Mouse (Mus musculus) liver, adult 2 months (tissue): ENCODE results near the gene Slc13a5. TPM values are rescaled to one million over a fixed set of nuclear protein-coding genes. Genes with fewer than 3 reads are reported as not detected.
A peak's percentile ranks its signal among the peaks of the same experiment; 100 is the strongest.

Source experiments
- DNase-seq: peaks from one replicate; pipeline ENCODE4 v3.0.0-alpha.2; 2011; ENCODE audit warnings: low read depth, low spot score; ENCODE audit errors: extremely low read depth
- H3K27ac ChIP-seq: fragments of 200-500 bp; replicated peaks from 2 replicates; pipeline ENCODE4 v1.5.1; 2012; ENCODE audit warnings: low read depth, mild to moderate bottlenecking, control low read depth, inconsistent platforms, low read length; ENCODE audit not compliant: insufficient read depth
- H3K27me3 ChIP-seq: fragments of 200-500 bp; 2 replicates; pipeline ENCODE4 v1.6.1; 2012; ENCODE audit warnings: mild to moderate bottlenecking, moderate library complexity, low read length, inconsistent platforms; ENCODE audit not compliant: control insufficient read depth, insufficient read depth
- H3K36me3 ChIP-seq: fragments of 200-500 bp; 2 replicates; pipeline ENCODE4 v1.6.1; 2012; ENCODE audit warnings: low read length, inconsistent platforms; ENCODE audit not compliant: control insufficient read depth, insufficient read depth
- H3K4me1 ChIP-seq: fragments of 200-500 bp; 2 replicates; pipeline ENCODE4 v1.6.1; 2011; ENCODE audit warnings: low read length; ENCODE audit not compliant: control insufficient read depth, insufficient read depth
- H3K4me3 ChIP-seq: fragments of 200-500 bp; 2 replicates; pipeline ENCODE4 v1.5.1; 2011; ENCODE audit warnings: low read depth, mild to moderate bottlenecking, control low read depth, low read length, moderate library complexity; ENCODE audit not compliant: insufficient read depth
- H3K79me2 ChIP-seq: fragments of 200-500 bp; 2 replicates; pipeline ENCODE4 v1.6.1; 2012; ENCODE audit warnings: inconsistent platforms, mild to moderate bottlenecking, low read length, moderate library complexity; ENCODE audit not compliant: control insufficient read depth, insufficient read depth
- H3K9ac ChIP-seq: fragments of 200-500 bp; 2 replicates; pipeline ENCODE4 v1.6.1; 2012; ENCODE audit warnings: low read depth, mild to moderate bottlenecking, control low read depth, inconsistent platforms, low read length
- CTCF ChIP-seq: fragments of 200-500 bp; IDR thresholded peaks from 2 replicates; pipeline ENCODE4 v1.5.1; 2011; ENCODE audit warnings: low read depth, low read length, control low read depth
- POLR2A ChIP-seq: fragments of 200-500 bp; IDR thresholded peaks from 2 replicates; pipeline ENCODE4 v1.6.1; 2011; ENCODE audit warnings: low read length, control low read depth; ENCODE audit not compliant: insufficient read depth; ENCODE audit errors: extremely low read depth
- WGBS: fragments of 180-500 bp; shearing (Covaris S2); methylation state at CpG from one replicate; pipeline ENCODE4 v1.1.7; 2018; 5-methylcytosine and 5-hydroxymethylcytosine counted together
- polyA plus RNA-seq: library from polyadenylated mRNA; depleted of rRNA; stranded (reverse); fragments of >200 nt; gene quantifications from 2 replicates; pipeline ENCODE4 v1.2.3, GENCODE M21; 2012
- total RNA-seq: library from RNA; depleted of rRNA; stranded (reverse); fragments of >200 nt; gene quantifications from 2 replicates; pipeline ENCODE4 v1.2.3, GENCODE M21; 2014

The Slc13a5 gene
- total and polyA plus RNA-seq, 2 experiments: 1.1 to 1.6 TPM

DNA sequence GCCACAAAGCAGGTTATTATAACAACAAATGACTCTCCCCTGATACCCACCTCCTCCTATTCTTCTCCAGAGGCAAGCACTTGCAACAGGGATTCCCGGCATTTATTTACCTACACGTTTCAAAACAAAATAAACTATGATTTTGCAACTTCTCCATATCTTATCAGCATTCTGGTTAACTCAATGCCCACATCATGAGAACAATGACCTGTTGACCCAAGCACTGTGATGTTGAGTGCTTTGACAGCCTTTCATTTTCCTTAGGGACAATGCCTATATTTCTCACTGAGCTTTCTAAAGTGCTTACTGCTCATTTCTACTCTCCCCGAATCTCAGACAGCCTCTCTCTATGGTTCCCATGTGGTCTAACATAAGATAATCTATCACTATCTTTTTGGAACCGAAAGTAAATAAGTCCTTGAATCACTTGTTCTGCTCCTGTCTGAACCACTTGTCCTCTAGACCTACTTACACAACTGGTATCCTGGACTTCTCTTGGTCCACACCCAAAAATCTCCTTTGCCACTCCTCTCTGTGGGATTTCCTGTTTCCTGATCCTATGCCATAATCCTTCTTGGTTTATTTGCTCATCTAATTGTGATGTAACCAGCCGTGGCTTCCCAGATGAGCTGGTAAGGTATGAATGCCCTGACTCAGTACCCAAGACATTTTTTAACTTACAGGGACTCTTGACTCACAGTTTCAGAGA is 14.3 kb upstream of the Slc13a5 start:
- Histone ChIP-seq H3K4me3 (no peak overlapping the region), H3K27ac (no peak overlapping the region), H3K4me1 (peaks cover 7% of the 10 kb centered on the region), H3K36me3 (no peaks in the 10 kb centered on the region), H3K9ac (no peak overlapping the region), H3K79me2 (no peaks in the 10 kb centered on the region), H3K27me3 (no peaks in the 10 kb centered on the region)
- peak; percentile 76 for DNase-seq
- 29% methylated on average over 5 of the region's 5 CpGs for WGBS
- TF ChIP-seq POLR2A: no peak
- TF ChIP-seq CTCF: no peak

DNA sequence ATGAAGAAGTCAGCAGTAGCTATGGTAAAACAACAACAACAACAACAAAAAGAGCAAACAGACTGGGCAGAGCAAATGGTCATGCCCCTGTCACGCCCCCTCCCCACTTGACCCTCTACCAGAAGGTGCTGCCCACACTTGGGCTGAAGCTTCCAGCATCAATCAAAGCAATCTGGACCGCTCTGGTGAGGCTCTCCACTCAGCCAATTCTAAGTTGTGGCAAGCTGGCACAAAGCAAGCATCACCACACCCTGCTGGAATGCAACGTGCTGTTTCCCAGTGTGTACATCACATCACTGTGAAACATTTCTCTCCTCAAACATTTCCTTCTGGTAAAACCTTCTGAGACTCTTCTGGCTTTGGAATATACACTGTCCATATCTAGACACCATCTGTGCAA is 6.3 kb upstream of the Slc13a5 start:
- H3K9ac ChIP-seq: no peak overlapping the region
- H3K27me3 ChIP-seq: no peaks in the 10 kb centered on the region

DNA sequence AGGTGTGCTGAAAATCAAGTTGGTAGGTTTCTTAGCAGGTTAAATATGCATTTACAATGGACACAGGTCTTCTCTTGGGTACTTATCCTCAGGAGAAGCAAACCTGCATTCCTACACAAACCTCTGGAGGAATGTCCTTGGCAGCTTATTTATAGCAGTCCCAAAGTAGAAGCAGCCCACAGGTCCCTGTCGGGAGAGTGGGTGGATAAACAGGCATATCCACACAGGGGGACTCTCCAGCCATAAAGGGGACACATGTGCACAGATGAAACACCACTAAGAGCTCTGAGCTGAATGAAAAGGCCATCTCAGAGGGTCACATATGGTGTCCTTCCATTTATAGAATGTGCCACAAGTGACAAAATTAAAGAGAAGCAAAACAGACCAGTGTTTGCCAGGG is 4.7 kb upstream of the Slc13a5 start:
- Histone ChIP-seq H3K9ac (no peak overlapping the region), H3K27ac (no peak overlapping the region), H3K79me2 (no peaks in the 10 kb centered on the region), H3K36me3 (no peaks in the 10 kb centered on the region), H3K27me3 (no peaks in the 10 kb centered on the region), H3K4me3 (no peak overlapping the region), H3K4me1 (no peaks in the 10 kb centered on the region; the same call in 1 of the 2 replicates)
- DNase-seq: no peak
- 52% methylated on average over 1 of the region's 1 CpGs for WGBS
- no peak for TF ChIP-seq POLR2A
- TF ChIP-seq CTCF: no peak

More for the DNA sequence above, 6.3 kb upstream of the Slc13a5 start:
- WGBS: 59% methylated on average over 3 of the region's 3 CpGs
- H3K36me3 ChIP-seq: no peaks in the 10 kb centered on the region
- no peaks in the 10 kb centered on the region for H3K79me2 ChIP-seq
- H3K27ac ChIP-seq: no peak overlapping the region
- H3K4me3 ChIP-seq: no peak overlapping the region
- DNase-seq: no peak
- no peaks in the 10 kb centered on the region for H3K4me1 ChIP-seq
- TF ChIP-seq POLR2A (no peak), CTCF (no peak)

DNA sequence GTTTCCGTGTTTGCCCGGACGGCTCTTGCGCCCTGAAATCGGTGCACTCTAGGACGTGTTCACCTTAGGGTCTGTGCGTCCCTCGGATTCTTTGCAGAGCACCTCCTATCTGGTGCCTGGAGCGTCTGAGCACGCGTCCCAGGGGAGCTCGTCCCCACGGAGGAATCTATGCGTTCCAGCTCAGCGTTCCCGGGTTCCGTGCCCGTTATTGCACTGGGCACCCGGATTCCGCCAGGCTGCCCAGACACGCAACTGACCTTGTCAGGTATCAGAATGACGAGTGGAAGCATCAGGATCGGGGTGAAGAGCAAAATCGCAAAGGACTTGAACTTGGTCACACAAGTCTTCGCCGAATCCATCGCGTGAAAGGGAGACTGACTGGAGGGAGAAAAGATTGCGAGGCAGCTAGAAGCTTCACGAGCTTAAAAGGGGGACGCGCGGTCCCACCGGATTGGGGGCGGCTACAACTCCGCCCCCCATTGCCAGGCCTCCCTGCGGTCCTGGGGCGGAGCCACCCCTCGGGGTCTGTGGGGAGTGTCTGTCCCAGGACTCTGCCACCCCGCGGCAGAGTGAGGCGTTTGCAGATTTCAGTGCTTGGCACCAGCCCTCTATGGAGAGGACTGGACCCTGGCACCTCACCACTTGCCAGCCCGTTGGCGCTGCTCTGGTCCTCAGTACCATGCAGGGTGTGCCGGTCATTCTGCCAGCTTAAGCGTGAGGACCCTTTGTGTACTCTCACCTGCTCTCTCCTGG is 639 bp downstream of the Slc13a5 start:
- no peaks in the 10 kb centered on the region for H3K27me3 ChIP-seq
- H3K79me2 ChIP-seq: no peaks in the 10 kb centered on the region
- no peaks in the 10 kb centered on the region; the same call in 1 of the 2 replicates for H3K4me1 ChIP-seq
- peak overlapping the region; percentile 58 for H3K4me3 ChIP-seq
- WGBS: 2% methylated on average over 46 of the region's 46 CpGs
- H3K27ac ChIP-seq: no peak overlapping the region
- peak; percentile 67 for DNase-seq
- peak overlapping the region; percentile 24 for H3K9ac ChIP-seq
- TF ChIP-seq POLR2A (no peak), CTCF (peak; percentile 78)
- H3K36me3 ChIP-seq: no peaks in the 10 kb centered on the region

DNA sequence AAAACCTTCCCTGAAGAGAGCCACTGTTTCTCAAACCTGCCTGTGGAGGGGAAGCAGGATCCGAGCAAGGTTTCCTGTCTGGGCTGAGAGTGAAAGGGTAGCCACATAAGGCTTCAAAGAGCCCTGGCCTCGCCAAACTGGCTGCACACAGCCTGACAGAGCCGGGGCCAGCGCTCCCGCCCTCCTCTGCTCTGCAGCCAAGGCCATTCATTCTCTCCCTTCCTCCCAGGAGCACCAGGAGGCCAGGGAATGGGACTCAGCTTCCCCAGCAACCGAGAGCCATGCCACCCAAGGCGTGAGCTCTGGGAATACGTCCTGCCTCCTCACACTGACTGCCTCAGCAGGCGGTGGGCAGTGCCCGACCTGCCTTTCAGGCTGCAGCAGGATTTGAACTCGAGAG is 1.5 kb downstream of the Slc13a5 start:
- H3K36me3 ChIP-seq: no peaks in the 10 kb centered on the region
- no peaks in the 10 kb centered on the region for H3K27me3 ChIP-seq
- 21% methylated on average over 11 of the region's 11 CpGs for WGBS
- TF ChIP-seq POLR2A: no peak
- TF ChIP-seq CTCF: no peak
- DNase-seq: no peak
- H3K27ac ChIP-seq: no peak overlapping the region
- H3K79me2 ChIP-seq: no peaks in the 10 kb centered on the region
- no peak overlapping the region for H3K9ac ChIP-seq
- no peaks in the 10 kb centered on the region; the same call in 1 of the 2 replicates for H3K4me1 ChIP-seq
- H3K4me3 ChIP-seq: no peak overlapping the region
